Mouse (Mus musculus) urinary bladder, postnatal 10 days (tissue): ENCODE measurements at regions not wholly inside any gene's neighbourhood (a gene's known extent, or its start where the extent isn't known, plus 50 kb on each side); places are given as distances from the start of the nearest gene placed in this dataset.

ENCODE experiments used
- DNase-seq: peaks from one replicate; pipeline ENCODE4 v3.0.0; 2022; ENCODE audit warnings: low spot score

DNA sequence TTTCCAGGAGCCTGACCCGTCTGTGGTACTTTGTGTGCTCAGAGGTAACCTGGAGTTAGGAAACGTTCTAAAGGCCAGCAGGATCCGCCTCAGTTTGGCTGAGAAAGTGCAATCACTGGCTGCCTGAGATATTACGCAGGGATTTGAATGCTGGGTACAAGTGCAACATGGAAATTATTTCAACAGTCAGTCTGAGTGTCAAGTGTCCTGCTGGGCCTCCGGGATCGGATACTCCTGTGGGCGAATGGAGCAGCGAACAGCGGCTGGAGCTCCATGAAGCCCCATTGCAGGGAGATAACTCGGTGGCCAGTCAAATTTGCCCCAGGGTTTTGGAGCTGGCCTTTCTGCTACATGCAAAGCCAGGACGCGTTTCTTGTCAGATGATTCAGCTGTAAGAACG, 332.4 kb downstream of the Foxo1 start:
- DNase-seq: no peak

DNA sequence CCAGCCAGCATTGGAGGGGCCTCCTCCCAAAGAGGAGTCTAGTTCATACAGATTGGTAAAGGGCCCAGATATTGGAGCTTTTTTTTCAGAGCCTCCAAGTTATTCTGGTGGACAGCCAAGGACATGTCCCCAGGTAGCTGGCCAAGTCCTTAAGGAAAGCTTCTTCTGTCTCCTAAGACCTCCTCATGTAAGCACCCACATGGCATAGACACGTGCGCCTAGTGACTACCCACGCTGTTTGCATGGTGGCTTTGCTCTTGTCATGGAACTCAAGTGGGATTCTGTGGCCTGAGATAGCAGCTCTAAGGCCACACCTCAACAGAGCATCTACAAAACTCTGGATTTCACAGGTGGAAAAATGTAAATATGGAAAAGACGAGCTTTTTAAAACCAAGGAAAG, 332.0 kb downstream of the Foxo1 start:
- no peak for DNase-seq

DNA sequence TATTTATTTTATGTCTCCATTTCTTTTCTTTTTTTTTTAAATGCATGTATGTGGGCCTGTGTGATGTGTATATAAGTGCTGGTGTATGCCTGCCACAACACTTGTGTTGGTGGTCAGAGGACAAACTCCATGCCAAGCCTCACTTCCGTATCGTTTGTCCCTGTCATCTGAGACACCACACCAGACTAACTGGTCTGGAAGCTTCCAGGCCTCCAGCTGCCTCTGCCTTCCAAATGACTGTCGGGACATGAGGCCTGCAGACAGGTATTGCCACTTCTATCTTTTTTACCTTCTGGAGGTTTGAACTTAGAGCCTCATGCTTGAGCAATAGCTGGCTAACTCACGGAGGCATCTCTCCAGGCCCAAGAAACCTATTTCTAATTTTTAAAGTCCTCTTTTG, 318.3 kb downstream of the Foxo1 start:
- no peak for DNase-seq

DNA sequence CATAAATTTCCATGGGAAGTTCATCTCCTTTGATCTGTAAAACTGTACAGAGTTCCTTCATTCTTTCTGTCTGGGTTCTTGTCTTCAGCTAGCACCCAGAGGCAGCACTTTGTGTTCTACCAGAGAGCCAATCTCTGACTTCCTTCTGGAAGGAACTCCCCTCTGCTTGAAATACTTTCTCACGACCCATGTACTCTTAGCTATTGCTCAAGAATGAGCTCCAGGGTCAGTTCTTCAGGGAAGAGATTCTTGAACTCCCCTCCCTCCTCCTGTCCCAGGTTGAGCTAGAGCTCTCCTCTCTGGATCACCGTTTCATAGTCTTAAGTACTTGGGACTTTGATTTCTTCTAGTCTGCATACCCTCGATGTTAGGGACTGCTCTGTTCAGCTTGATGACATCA, 311.8 kb downstream of the Foxo1 start:
- no peak for DNase-seq

DNA sequence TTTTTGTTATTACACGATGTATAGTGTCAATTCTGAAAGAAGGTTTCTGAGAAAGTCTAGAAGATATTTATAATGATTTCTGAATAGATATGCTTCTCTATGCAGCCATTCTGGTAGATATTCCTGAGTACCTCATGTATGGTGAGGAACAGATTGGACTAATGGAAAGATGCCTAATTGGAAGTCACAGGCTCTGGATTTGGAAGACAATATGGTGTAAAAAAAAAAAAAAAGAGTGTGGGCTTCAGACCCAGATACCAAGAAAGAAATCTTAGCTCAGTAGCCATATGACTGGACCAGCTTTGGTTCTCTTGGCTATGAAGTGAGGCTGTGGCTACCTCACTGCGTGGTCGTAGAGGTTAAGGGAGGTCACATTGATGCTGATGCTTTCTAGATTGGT, 311.0 kb downstream of the Foxo1 start:
- DNase-seq: no peak

DNA sequence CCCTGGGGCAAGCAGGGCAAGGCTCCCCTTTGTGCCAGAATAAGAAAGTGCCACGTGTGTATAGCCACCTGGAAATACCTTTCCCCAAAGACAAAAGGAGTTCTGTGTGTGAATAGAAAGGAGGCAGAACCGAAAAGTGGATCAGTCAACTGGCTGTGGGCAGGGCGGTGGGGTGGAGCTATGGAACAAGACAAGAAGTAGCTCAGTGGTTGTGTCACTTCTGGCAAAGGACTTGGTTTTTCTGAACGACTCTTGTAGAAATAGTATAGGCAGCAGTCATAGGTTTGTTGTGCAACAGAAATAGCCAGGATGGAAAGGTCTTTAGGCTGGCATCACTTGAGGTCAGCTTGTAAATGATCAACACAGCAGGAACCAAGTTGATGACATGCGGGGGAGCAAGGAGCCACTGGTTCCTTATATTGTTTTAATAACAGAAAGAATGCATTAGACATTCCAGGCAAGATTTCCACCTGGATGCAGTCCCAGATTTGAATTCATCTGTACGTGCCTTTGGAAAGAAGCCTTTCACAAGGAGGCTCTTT, 308.6 kb downstream of the Foxo1 start:
- no peak for DNase-seq

DNA sequence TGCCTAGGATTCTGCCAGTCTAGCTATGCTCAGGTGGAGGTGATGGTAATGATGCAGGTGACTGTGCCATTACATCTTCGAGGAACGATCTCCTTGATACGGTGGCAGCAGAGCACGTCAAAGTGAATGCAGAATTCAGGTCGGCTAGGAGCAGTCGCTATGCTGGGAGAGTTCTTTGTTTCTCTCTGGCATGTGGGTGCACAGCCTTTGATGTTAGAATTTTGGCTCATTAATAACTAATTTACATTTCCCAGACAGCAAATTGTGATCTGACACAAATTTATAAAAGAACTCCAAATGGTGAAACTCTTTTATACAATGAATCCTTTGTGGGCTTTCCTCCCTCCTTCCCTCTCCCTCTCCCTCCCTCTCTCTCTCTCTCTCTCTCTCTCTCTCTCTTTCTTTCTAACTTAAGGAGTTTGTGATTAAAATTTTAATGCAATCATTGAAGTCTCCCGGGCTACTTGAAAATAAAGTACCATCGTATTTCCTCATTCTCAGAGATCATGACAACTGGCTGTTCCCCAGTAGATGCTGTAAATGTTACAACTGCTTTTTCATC, 307.2 kb downstream of the Foxo1 start:
- no peak for DNase-seq

DNA sequence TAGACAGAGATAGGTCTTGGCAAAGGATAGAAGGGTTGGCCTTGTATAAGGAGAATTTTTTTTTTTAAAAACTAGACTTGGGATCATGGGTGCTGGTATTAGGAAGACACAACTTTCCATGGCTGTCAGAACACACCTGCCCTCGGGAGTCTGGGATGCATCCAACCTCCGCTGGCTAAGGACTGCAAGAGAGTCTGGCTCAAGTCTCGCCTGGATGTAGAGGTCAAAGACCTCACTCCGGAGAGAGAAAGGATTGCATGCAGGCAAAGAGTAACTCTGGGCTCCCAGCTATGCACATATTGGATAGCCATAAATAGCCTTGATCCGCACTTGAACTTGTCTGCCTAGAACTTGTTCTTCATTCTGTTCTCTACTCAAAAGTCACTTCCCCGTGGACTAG, 306.2 kb downstream of the Foxo1 start:
- DNase-seq: no peak

DNA sequence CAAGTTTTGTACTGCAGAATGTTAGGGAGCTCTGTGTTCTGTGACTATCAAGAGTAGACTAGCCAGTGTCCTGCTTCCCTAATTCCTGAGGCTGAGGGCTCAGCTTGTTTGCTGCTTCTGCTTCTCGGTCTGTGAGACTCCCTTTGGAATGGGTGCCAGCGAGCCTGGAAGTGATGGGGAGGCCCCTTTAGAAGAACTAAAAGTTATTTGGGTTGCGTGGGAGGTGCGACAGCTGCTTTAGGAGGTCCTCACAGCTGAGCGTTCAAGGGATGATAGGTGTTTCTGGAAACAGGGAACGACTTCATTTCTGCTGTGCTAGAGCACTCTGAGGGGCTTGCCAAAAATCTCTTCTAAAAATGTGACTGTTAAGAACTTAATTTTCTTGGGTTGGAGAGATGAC, 305.7 kb downstream of the Foxo1 start:
- DNase-seq: no peak

DNA sequence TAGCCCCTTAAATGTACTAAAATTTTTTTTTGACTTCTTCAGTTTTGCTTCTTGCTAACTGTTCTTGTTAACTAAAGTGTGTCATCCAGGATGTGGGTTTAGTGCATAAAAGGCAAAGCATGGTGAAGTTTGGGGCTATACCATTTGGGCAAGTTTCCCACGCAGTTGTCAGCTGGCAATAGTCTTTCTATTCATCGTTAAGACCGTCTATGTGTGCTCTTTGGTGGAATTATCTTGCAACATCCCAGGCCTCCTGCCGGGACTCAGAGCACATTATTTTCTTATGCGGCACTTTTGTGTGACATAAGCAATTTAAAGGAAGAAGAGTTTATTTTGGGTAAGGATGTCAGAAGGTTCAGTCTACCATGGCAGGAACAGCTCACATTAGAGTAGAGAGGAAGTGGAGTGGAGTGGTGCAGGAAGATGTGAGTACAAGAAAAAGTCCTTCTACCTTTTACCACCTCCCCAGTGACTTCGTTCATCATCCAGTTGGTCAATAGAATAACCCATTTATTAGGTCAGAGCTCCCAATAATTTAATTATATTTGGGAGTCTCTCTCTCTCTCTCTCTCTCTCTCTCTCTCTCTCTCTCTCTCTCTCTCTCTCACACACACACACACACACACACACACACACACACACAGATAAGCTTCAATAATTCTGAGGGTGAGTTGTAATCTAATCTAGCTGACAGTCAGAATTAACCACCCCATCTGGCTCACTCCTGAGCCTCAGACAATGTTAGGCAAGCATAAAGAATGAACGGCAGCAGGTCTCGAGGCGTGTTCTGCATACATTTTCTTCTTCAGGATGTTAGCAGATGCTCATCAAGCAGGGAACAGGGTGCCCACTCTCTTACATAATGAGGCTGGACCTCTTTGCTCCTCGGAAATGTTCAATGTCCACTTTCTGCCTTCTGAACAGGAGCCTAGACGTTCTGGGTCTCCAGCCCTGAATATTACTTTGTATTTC, 304.7 kb downstream of the Foxo1 start:
- DNase-seq: no peak

DNA sequence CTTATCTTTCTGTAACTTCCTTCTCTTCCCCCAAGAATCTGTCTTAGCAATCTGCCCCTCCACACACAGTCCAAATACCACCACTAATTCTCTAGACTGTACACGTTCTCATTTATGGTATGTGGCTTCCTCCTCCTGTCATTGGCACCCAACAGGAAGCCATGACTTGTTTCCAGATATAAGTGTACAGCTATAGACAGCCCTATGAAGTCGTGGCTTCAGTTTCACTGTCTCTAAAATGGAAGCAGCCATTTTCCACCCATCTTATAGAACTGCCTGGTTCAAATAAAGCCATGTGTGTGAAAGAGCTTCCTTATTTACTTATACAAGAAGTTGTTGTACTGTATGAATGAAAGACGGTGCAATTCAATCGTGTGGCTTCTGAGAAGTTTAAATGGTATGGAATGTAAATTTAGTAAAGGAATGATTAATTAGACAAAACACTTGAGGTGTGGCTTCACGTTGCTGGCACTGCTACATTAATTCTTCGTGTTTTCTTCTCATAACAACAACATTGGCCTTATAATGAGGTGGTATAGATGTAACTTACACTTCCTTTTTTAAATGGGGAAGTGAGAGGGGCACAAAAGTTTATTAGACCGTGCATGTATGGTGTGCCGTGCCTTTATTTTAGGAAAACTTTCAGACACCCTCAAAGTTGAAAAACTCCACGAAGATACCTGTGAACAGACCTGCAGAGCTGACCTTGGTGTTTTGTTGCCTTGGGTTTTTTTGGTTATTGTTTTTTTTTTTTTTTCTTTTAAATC, 299.7 kb downstream of the Foxo1 start:
- no peak for DNase-seq

DNA sequence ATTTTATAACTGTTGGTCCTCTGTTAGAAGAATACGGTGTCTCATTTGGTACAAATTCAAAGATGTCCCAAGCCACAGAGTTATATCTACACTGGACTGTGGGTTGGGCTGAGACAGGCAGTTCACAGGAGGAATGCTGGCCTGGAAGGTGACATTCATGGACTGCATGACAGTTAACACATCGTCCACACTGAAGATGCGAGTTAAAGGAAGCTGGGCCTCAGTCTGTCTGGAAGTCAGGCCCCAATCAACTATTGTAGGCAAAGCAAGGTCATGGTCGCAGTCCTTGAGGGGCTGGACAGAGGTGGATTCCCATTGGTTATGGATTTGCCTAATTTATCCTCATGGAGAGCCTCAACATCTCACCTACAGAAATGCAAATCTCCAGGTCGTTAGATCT, 295.5 kb downstream of the Foxo1 start:
- DNase-seq: no peak

DNA sequence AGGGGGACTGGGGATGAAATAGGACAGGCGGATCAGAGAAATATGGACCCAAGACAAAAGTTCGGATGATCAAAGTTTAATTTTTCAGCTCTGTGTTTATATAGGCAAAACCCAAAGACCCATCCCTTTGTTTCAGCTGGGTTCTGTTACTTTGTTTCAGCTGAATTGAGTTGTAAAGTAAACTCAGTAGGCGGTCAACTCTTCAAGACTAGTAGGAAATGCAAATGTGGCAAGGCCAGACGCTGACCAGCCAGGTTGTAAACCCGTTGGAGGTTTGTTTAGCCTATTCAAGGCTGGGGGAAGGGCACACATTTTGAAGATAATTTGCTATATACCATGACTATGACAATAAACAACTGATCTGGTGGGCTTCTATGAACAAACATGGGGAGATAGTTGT, 294.7 kb downstream of the Foxo1 start:
- DNase-seq: no peak

DNA sequence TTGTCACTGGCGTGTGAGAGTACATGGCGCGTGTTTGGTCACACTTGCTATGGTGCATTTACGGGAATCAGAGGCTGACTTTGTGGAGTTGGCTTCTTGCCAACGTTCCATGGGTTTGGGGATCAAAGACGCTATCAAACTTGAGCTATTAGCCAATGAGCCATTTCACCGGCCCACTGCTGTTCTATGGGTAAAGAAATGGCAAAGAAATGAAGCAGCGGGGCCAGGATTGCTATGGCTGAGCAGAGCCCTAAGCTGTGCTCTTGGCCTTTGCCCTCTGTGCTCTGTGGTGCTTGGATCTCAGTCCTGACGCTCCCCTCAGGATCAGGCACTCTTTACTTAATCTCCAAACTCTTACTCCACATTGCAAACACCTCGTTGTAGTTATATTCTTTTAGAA, 291.3 kb downstream of the Foxo1 start:
- DNase-seq: no peak

DNA sequence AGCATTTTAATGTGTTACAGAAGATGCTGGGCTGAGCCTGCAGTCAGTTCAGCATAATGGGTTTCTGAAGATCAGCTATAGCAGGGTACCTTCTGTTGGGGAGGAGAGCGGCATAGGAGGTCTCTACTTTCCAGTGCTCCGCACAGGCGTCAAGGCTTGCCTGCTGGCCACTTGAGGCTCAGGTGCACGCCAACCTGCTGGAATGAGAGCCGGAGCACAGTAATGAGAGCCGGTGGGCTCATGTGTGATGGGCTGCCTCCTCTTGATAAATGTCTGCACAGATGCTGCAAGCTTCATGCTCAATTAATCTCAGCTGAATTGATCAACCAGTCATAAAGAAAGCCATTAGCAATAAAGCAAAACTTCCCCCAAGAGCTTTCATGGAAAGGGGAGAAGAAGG, 290.6 kb downstream of the Foxo1 start:
- DNase-seq: no peak

DNA sequence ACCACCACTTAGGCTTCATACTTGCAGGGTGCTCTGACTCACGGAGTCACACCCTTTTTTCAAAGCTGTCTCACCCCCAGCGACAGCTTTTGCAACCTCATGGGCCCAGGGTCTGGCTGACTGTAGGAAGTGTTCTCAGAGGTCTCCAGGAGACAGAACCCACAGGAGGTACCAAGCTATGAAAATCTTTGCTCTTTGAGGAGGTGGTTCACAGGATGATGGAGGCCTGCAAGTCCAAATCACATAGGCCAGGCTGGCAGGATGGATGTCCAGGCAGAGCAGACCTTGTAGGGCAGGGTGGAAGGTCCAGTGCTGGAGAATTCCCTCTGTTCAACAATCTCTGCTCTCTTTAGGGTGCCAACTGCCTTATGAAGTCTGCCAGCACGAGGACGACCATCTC, 289.2 kb downstream of the Foxo1 start:
- no peak for DNase-seq

DNA sequence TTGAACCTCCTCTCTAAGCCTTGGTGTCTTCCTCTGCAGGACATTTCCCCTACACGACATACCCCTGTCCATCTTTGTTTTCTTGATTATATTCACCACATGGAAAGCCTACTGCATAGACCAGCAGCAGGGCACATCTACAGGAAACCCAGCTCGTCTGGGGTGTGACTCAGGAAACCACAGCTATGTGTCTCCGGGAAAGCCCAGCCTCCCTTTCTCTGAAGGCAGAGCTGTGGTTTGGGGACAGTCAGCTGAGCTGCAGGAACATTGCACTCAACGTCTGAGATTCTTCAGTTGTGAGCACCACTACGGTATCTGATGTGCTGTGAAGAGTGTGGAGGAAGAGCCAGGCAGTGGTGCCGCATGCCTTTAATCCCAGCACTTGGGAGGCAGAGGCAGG, 286.9 kb downstream of the Foxo1 start:
- no peak for DNase-seq

DNA sequence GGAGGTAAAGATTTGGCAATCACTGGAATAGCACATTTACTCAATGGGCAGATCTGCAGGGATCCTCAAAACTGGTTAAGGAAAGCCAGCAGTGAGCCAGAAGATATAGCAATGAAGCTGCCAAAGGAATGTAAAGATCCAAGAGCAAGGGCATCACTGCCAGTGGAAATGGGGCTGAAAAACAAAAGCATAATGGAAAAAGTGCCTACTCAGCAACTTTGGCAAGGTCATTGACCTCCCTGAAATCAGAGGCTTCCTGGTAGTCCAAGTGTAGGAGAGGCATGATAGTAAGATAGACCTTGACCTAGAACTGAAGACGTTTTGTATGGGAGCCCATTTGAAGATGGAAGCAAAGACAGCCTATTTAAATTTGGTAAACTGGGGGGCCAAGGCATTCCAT, 286.4 kb downstream of the Foxo1 start:
- no peak for DNase-seq

DNA sequence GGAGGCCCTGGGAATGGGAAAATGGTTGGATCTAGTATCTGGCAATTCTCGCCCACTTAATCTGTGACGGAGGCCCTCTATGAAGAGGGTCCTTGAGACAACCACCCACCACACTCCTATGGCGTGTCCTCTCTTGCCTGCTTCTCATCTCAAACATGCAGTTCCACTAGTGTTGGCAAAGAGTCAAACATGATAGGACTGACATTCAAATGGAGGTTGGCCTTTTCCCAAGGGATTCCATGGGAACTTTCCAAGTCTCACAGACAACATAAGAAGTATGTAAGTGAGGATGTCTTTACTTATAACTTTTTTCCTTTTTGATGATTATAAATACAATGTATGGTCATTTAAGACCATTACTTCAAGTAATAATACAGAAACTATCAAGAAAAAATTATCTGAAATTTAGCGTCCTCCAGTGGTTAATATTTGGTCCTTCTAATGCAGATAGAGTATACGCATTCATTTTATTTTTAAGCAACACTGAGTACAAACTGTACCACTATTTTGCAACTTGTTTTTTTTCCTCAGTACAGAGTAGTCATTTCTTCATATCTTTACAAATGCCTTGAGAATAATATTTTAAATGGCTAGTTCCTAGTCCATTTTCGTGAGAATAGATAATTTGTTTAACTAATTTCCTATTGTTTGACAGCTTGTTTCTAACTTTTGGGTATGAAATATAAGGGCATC, 280.2 kb downstream of the Foxo1 start:
- DNase-seq: no peak

DNA sequence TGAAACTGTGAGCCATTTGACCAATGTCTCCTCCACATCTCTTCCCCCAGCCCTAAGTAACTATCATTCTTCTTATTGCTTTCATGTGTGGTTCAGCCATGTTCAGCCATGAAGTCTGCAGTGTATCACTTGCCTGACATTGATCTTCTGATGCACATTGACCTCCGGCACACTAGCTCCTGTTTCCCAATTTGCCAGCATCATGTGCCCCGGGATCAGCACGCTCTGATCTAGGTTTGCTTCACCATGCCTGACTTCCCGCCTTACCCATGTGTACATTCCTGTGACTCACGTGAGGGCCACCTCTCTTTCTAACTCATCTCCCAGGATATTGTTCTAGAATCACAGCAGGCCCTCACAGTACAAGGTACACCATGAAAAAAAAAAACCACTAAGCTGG, 277.9 kb downstream of the Foxo1 start:
- DNase-seq: no peak

DNA sequence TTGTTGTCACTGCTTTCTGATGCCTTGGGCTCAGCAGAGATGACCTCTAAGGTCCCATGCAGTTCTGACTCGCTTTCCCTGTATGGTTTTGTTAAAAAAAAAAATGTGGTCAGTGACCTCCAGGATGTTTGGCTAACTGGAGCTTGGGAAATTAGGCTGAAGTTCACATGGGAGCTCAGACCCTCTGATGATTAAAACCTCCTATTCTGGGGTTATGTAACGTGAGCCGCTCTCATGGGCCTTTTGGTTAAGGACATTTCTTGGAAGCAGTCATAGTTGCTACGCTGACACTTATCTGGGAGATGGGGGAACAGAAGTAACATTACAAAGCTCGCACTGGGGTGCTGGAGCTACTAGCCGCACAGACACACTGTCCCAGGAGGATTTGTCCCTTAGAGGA, 274.9 kb downstream of the Foxo1 start:
- DNase-seq: no peak

DNA sequence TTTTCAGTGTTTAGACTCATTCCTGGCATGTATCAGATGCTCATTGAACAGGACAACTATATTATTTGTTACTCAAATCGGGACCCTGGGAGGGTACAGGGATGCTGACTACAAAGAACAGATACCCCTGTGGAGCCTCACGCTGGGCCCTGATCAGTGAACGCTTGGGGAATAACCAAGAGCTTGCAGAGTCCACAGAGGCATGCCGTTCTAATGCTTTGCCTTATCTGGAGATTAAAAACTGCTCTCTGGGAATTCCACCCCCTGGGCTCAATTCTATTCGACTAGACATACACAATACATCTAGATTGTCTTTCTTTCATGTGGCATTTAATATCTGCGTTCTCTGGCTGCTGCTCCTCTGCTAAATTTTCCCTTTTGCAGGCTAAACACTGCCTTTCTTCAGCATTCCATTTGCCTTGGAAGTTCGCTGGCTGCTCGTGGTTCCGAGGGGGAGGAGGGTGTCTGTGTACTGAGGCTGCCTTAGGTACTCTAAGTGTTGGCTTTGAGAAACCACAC, 272.8 kb downstream of the Foxo1 start:
- no peak for DNase-seq
